Mouse (Mus musculus): ENCODE results near the gene Pex14. TPM values are rescaled to one million over a fixed set of nuclear protein-coding genes. Genes with fewer than 3 reads are reported as not detected.
A peak's percentile ranks its signal among the peaks of the same experiment; 100 is the strongest.

Pex14 gene
- polyA plus RNA-seq, 1 experiment from 2014 or later: 46.8 TPM

DNA sequence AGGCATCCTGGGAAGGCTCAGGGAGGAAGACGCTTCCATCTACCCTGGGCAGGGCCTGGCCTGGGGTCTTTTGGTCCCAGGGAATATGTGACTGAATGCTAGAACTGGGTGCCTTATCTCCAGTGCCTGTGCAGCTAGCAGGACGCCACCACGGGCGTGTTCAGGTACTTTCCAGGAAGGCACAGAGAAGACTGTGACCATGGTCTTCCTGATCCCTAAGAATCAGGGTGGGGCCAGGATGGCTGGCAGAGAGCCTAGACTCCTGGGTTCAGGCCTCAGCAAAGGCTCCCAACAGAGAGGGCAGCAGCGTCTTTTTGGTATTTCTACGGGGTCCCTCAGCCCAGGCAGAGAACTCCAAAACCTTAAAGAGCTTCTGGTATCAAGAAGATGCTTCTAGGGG is 149.2 kb downstream of the Pex14 start:
- WGBS: 65% methylated on average over 6 of the region's 6 CpGs
- peaks cover 7% of the 10 kb centered on the region; the same call in 1 of the 2 replicates for H3K4me1 ChIP-seq (replicated peaks; ENCODE audit: control insufficient read depth, insufficient read depth, low read length)
- ATAC-seq (replicated peaks; ENCODE audit: low FRiP score) (no peak), DNase-seq (ENCODE audit: low spot score) (no peak)
- H3K27me3 ChIP-seq (replicated peaks; ENCODE audit: control insufficient read depth, insufficient read depth, low read length): peaks cover 48% of the 10 kb centered on the region
- no peak overlapping the region for H3K27ac ChIP-seq (ENCODE audit: low read depth, low read length)
- H3K4me2 ChIP-seq: no peak overlapping the region
- no peak overlapping the region for H3K9ac ChIP-seq (ENCODE audit: low read depth, low read length)
- no peak overlapping the region for H3K4me3 ChIP-seq (ENCODE audit: low read depth, low read length)
- no peaks in the 10 kb centered on the region for H3K9me3 ChIP-seq (ENCODE audit: control insufficient read depth, low read length)
- H3K36me3 ChIP-seq (ENCODE audit: control insufficient read depth, insufficient read depth, low read length): no peaks in the 10 kb centered on the region

DNA sequence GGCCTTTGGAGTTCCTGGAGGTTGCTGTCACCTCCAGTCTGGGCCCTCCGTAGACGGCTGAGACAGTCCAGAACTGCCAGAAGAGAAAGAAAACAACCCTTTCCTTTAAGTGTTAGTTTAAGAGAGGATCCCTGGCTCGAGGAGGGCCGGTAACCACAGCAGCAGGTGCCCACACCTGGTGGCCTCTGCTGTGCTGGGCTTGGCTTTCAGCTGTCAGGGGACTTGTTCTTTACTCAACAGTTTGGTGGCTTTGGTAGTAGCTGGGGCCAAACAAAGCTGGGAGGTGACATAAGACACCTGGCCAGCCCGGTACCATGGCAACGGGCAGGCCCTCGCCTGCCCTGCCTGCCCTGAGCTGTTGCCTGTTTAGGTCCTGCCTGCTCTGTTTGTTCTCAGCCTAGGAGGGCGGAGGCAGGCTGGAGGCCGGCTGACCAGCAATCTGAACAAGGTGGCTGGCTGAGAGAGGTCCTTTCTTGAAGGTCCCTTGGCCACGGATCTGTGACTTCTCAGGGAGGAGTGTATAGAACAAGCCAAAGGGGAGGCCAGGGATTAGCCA is 151.8 kb downstream of the Pex14 start:
- Histone ChIP-seq H3K4me1 (replicated peaks; ENCODE audit: control insufficient read depth, insufficient read depth, low read length) (peaks cover 7% of the 10 kb centered on the region; the same call in 1 of the 2 replicates), H3K9me3 (ENCODE audit: control insufficient read depth, low read length) (no peaks in the 10 kb centered on the region), H3K9ac (ENCODE audit: low read depth, low read length) (no peak overlapping the region), H3K36me3 (ENCODE audit: control insufficient read depth, insufficient read depth, low read length) (no peaks in the 10 kb centered on the region), H3K27ac (ENCODE audit: low read depth, low read length) (no peak overlapping the region), H3K27me3 (replicated peaks; ENCODE audit: control insufficient read depth, insufficient read depth, low read length) (peaks cover 36% of the 10 kb centered on the region), H3K4me2 (no peak overlapping the region), H3K4me3 (ENCODE audit: low read depth, low read length) (no peak overlapping the region)
- WGBS: 53% methylated on average over 10 of the region's 10 CpGs
- ATAC-seq (replicated peaks; ENCODE audit: low FRiP score): peak; percentile 56; the same call in 1 of the 2 replicates
- no peak for DNase-seq (ENCODE audit: low spot score)

DNA sequence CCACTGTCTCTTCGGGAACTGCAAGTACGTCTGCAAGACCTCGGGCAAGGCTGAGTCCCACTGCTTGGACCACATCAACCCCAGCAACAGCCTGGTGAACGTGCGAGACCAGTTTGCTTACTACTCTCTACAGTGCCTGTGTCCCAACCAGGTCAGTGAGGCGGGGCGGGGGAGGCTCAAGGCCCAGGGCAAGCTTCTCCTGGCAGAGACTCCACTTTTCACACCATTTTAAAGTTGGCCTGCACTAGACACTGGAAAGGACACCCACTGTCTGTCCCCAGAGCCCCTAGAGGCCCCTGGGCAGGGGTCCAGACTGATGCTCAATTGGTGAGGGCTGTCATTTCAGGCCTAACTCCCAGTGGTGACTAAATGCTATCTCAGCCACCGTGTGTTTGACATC is 153.6 kb downstream of the Pex14 start:
- H3K36me3 ChIP-seq (ENCODE audit: control insufficient read depth, insufficient read depth, low read length): no peaks in the 10 kb centered on the region
- no peak overlapping the region for H3K27ac ChIP-seq (ENCODE audit: low read depth, low read length)
- peaks cover 3% of the 10 kb centered on the region for H3K4me1 ChIP-seq (replicated peaks; ENCODE audit: control insufficient read depth, insufficient read depth, low read length)
- ATAC-seq (replicated peaks; ENCODE audit: low FRiP score): no peak
- 83% methylated on average over 8 of the region's 8 CpGs for WGBS
- peaks cover 18% of the 10 kb centered on the region for H3K27me3 ChIP-seq (replicated peaks; ENCODE audit: control insufficient read depth, insufficient read depth, low read length)
- no peak for DNase-seq (ENCODE audit: low spot score)
- H3K9me3 ChIP-seq (ENCODE audit: control insufficient read depth, low read length): no peaks in the 10 kb centered on the region
- H3K9ac ChIP-seq (ENCODE audit: low read depth, low read length): no peak overlapping the region
- H3K4me3 ChIP-seq (ENCODE audit: low read depth, low read length): no peak overlapping the region
- no peak overlapping the region for H3K4me2 ChIP-seq

DNA sequence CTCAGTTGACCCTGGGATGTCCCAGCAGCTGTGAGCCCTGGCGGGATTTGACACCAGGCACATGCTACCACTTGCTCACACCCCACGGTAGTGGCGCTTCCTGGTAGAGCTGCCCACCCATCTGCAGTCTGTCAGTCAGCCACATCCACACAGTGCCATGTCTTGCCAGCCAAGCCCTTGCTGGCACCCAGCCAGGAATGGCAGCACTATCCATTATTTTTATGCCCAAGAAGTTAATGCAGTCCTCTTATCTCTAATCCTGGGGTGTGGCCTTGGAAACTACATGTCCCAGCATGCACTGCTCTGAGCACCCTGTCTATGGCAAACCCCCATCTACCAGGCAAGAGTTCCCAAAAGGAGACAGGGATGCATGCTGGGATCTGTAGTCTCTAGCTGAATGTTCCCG is 154.2 kb downstream of the Pex14 start:
- Histone ChIP-seq H3K9me3 (ENCODE audit: control insufficient read depth, low read length) (no peaks in the 10 kb centered on the region), H3K4me3 (ENCODE audit: low read depth, low read length) (no peak overlapping the region), H3K27ac (ENCODE audit: low read depth, low read length) (no peak overlapping the region), H3K36me3 (ENCODE audit: control insufficient read depth, insufficient read depth, low read length) (no peaks in the 10 kb centered on the region), H3K4me2 (no peak overlapping the region), H3K4me1 (replicated peaks; ENCODE audit: control insufficient read depth, insufficient read depth, low read length) (peaks cover 7% of the 10 kb centered on the region), H3K9ac (ENCODE audit: low read depth, low read length) (no peak overlapping the region), H3K27me3 (replicated peaks; ENCODE audit: control insufficient read depth, insufficient read depth, low read length) (peaks cover 12% of the 10 kb centered on the region)
- 61% methylated on average over 4 of the region's 4 CpGs for WGBS
- DNase-seq (ENCODE audit: low spot score): no peak
- ATAC-seq (replicated peaks; ENCODE audit: low FRiP score): no peak

DNA sequence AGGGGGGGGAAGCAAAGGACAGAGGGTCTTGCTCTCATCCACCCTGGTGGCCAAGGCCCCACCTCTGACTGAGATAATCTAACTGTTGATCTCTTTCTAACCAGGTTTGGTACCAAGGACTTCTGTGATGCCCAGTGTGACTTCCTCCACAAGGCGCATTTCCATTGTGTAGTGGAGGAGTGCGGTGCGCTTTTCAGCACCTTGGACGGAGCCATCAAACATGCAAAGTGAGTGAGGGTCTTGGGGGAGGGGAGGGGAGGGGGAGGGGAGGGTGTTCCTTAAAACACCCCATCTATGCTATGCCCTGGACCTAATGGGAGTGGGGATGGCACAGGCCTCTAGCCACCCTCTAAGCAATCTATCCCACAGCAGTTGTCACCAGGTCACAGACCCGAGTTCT is 156.6 kb downstream of the Pex14 start:
- no peak overlapping the region for H3K4me3 ChIP-seq (ENCODE audit: low read depth, low read length)
- H3K27ac ChIP-seq (ENCODE audit: low read depth, low read length): no peak overlapping the region
- no peaks in the 10 kb centered on the region for H3K36me3 ChIP-seq (ENCODE audit: control insufficient read depth, insufficient read depth, low read length)
- no peak overlapping the region for H3K9ac ChIP-seq (ENCODE audit: low read depth, low read length)
- H3K4me2 ChIP-seq: no peak overlapping the region
- DNase-seq (ENCODE audit: low spot score) (no peak), ATAC-seq (replicated peaks; ENCODE audit: low FRiP score) (no peak)
- WGBS: 23% methylated on average over 5 of the region's 5 CpGs
- no peaks in the 10 kb centered on the region for H3K9me3 ChIP-seq (ENCODE audit: control insufficient read depth, low read length)
- H3K27me3 ChIP-seq (replicated peaks; ENCODE audit: control insufficient read depth, insufficient read depth, low read length): no peaks in the 10 kb centered on the region; the same call in none of the 2 replicates
- peaks cover 15% of the 10 kb centered on the region for H3K4me1 ChIP-seq (replicated peaks; ENCODE audit: control insufficient read depth, insufficient read depth, low read length)

DNA sequence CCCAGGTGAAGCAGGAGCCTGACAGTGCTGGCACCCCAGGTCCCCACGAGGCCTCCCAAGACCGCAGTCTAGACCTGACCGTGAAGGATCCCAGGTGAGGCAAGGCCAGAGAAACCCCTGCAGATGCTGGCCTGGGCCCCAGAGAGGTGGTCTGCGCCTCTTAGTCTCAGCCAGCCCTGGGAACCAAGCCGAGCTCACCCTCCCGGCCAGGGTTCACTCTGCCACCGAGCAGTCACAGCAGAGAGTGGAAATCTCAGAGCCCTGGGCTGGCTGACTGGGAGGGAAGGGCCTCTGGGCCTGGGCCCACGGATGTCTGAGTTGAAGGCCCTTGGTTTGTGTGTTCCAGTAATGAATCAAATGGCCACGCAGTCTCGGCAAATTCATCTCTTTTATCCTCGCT is 158.4 kb downstream of the Pex14 start:
- peak overlapping the region; percentile 59 for H3K4me2 ChIP-seq
- peaks cover 18% of the 10 kb centered on the region for H3K4me1 ChIP-seq (replicated peaks; ENCODE audit: control insufficient read depth, insufficient read depth, low read length)
- H3K27me3 ChIP-seq (replicated peaks; ENCODE audit: control insufficient read depth, insufficient read depth, low read length): no peaks in the 10 kb centered on the region; the same call in none of the 2 replicates
- H3K36me3 ChIP-seq (ENCODE audit: control insufficient read depth, insufficient read depth, low read length): no peaks in the 10 kb centered on the region
- ATAC-seq (replicated peaks; ENCODE audit: low FRiP score) (no peak), DNase-seq (ENCODE audit: low spot score) (no peak)
- no peak overlapping the region for H3K27ac ChIP-seq (ENCODE audit: low read depth, low read length)
- no peak overlapping the region for H3K9ac ChIP-seq (ENCODE audit: low read depth, low read length)
- peak overlapping the region; percentile 10; the same call in 1 of the 2 replicates for H3K4me3 ChIP-seq (ENCODE audit: low read depth, low read length)
- WGBS: 61% methylated on average over 11 of the region's 11 CpGs
- no peaks in the 10 kb centered on the region for H3K9me3 ChIP-seq (ENCODE audit: control insufficient read depth, low read length)

DNA sequence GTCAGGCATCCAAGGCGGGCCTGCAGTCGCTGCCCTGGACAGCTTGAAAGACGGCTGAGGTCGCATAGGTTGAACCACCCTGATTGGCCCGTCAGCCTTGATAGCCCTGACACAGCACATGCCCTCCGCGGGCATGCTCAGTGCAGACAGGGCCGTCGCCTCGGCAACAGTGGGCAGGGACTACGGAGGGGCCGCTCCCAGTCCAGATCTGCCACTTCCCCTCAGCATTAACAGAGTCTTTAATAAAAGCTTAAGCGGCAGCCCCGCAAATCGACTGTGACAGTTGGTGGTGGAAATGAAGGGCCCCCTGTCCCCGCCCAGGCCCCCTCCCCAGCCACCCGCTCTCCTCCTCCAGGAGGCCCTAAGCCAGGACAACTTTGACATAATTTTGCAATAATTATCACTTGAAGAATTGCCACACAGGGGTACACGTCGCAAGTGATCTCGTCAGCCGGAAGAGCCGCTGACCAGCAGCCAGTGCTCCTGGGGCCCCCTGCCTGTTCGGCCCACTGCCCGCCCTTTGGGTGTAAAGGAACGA is 158.9 kb downstream of the Pex14 start:
- peaks cover 18% of the 10 kb centered on the region for H3K4me1 ChIP-seq (replicated peaks; ENCODE audit: control insufficient read depth, insufficient read depth, low read length)
- 9% methylated on average over 25 of the region's 25 CpGs for WGBS
- H3K9me3 ChIP-seq (ENCODE audit: control insufficient read depth, low read length): no peaks in the 10 kb centered on the region
- no peak overlapping the region for H3K27ac ChIP-seq (ENCODE audit: low read depth, low read length)
- H3K9ac ChIP-seq (ENCODE audit: low read depth, low read length): no peak overlapping the region
- peak overlapping the region; percentile 24 for H3K4me3 ChIP-seq (ENCODE audit: low read depth, low read length)
- peak; percentile 74 for DNase-seq (ENCODE audit: low spot score)
- peak overlapping the region; percentile 59 for H3K4me2 ChIP-seq
- H3K36me3 ChIP-seq (ENCODE audit: control insufficient read depth, insufficient read depth, low read length): no peaks in the 10 kb centered on the region
- peak; percentile 88 for ATAC-seq (replicated peaks; ENCODE audit: low FRiP score)
- H3K27me3 ChIP-seq (replicated peaks; ENCODE audit: control insufficient read depth, insufficient read depth, low read length): no peaks in the 10 kb centered on the region; the same call in none of the 2 replicates

DNA sequence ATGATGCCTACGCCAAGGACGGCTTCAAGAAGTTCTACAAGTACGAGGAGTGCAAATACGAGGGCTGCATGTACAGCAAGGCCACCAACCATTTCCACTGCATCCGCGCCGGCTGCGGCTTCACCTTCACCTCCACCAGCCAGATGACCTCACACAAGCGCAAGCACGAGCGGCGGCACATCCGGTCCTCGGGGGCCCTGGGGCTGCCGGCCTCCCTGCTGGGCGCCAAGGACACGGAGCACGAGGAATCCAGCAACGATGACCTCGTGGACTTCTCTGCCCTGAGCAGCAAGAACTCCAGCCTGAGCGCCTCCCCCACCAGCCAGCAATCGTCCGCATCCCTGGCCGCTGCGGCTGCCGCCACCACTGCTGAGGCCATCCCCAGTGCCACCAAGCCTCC is 161.1 kb downstream of the Pex14 start:
- ATAC-seq (replicated peaks; ENCODE audit: low FRiP score) (no peak), DNase-seq (ENCODE audit: low spot score) (no peak)
- no peaks in the 10 kb centered on the region for H3K9me3 ChIP-seq (ENCODE audit: control insufficient read depth, low read length)
- no peaks in the 10 kb centered on the region; the same call in 1 of the 2 replicates for H3K27me3 ChIP-seq (replicated peaks; ENCODE audit: control insufficient read depth, insufficient read depth, low read length)
- no peak overlapping the region for H3K27ac ChIP-seq (ENCODE audit: low read depth, low read length)
- H3K4me3 ChIP-seq (ENCODE audit: low read depth, low read length): no peak overlapping the region
- H3K9ac ChIP-seq (ENCODE audit: low read depth, low read length): no peak overlapping the region
- H3K4me1 ChIP-seq (replicated peaks; ENCODE audit: control insufficient read depth, insufficient read depth, low read length): peaks cover 28% of the 10 kb centered on the region
- H3K4me2 ChIP-seq: no peak overlapping the region
- H3K36me3 ChIP-seq (ENCODE audit: control insufficient read depth, insufficient read depth, low read length): no peaks in the 10 kb centered on the region
- 82% methylated on average over 26 of the region's 26 CpGs for WGBS

DNA sequence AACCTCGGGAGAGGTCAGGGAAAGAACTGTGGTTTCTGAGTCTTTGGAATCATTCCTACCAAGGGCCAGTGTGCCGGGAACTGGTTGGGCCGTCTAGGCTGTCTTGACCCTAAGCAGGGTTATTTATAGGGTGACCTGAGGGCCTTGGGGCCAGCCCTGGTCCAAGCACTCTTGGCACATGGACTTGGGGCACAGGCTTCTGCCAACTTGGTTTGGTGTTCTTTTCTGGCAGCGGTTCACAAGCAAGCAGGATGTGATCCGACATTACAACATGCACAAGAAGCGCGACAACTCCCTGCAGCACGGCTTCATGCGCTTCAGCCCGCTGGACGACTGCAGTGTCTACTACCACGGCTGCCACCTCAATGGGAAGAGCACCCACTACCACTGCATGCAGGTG is 162.9 kb downstream of the Pex14 start:
- Histone ChIP-seq H3K4me1 (replicated peaks; ENCODE audit: control insufficient read depth, insufficient read depth, low read length) (peaks cover 28% of the 10 kb centered on the region), H3K36me3 (ENCODE audit: control insufficient read depth, insufficient read depth, low read length) (no peaks in the 10 kb centered on the region)

More for the DNA sequence above, 162.9 kb downstream of the Pex14 start:
- no peak for ATAC-seq (replicated peaks; ENCODE audit: low FRiP score)
- Histone ChIP-seq H3K27ac (ENCODE audit: low read depth, low read length) (no peak overlapping the region), H3K4me2 (no peak overlapping the region), H3K9me3 (ENCODE audit: control insufficient read depth, low read length) (no peaks in the 10 kb centered on the region), H3K4me3 (ENCODE audit: low read depth, low read length) (no peak overlapping the region), H3K27me3 (replicated peaks; ENCODE audit: control insufficient read depth, insufficient read depth, low read length) (no peaks in the 10 kb centered on the region; the same call in 1 of the 2 replicates), H3K9ac (ENCODE audit: low read depth, low read length) (no peak overlapping the region)
- no peak for DNase-seq (ENCODE audit: low spot score)
- WGBS: 83% methylated on average over 12 of the region's 12 CpGs
